Mouse (Mus musculus): ENCODE measurements around the gene Pdia4. TPM values are rescaled to one million over a fixed set of nuclear protein-coding genes. Genes with fewer than 3 reads are reported as not detected.

Pdia4 gene
- polyA plus RNA-seq, 1 experiment from 2014 or later: 376 TPM

DNA sequence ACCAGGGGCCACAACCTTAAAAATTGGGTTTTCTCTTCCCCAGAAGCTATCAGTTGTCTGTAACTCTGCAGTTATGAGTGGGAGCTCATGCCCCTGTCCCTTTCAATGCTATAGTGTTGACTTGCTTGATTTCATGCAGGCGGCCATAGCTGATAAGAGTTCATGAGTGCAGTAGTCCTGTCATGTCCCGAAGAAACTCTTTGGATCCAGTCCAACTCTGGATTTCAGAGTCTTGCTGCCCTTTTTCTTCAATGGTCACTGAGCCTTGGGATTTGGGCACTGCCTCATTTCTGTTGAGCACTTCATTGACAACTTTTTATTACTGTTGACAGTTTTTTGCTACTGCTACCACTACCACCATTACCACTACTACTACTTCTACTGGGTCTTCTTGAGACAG is 24.4 kb upstream of the Pdia4 start:
- ATAC-seq (ENCODE audit: insufficient read depth): no peak
- Histone ChIP-seq H3K4me2 (no peak overlapping the region), H3K4me1 (ENCODE audit: insufficient read depth) (no peaks in the 10 kb centered on the region; the same call in 1 of the 2 replicates), H3K9ac (no peak overlapping the region), H3K9me3 (ENCODE audit: low read depth, low read length) (no peaks in the 10 kb centered on the region), H3K27ac (ENCODE audit: low read depth) (no peak overlapping the region), H3K27me3 (ENCODE audit: insufficient read depth, low read length) (no peaks in the 10 kb centered on the region), H3K36me3 (ENCODE audit: insufficient read depth) (peaks cover 5% of the 10 kb centered on the region; the same call in 1 of the 2 replicates), H3K4me3 (ENCODE audit: low read depth, low read length) (no peak overlapping the region)
- TF ChIP-seq CTCF (IDR thresholded peaks at IDR 0.05; ENCODE audit: low read depth): no peak
- DNase-seq: peak; percentile 7
- 37% methylated on average over 2 of the region's 2 CpGs for WGBS

GRCm38 (mm10) chr6:47835984-47836521 is 22.8 kb upstream of the Pdia4 start:
- Histone ChIP-seq H3K4me1 (ENCODE audit: insufficient read depth) (no peaks in the 10 kb centered on the region; the same call in 1 of the 2 replicates), H3K4me2 (peak overlapping the region; percentile 75), H3K27me3 (ENCODE audit: insufficient read depth, low read length) (no peaks in the 10 kb centered on the region), H3K9me3 (ENCODE audit: low read depth, low read length) (no peaks in the 10 kb centered on the region), H3K9ac (peak overlapping the region; percentile 87), H3K36me3 (ENCODE audit: insufficient read depth) (0 out of 2 replicates have a peak, but pooled peaks cover 5% of the 10 kb centered on the region), H3K4me3 (ENCODE audit: low read depth, low read length) (peak overlapping the region; percentile 90), H3K27ac (ENCODE audit: low read depth) (peak overlapping the region; percentile 94)
- under 1% methylated on average over 49 of the region's 49 CpGs for WGBS
- TF ChIP-seq CTCF (IDR thresholded peaks at IDR 0.05; ENCODE audit: low read depth): no peak
- DNase-seq (peak; percentile 72), ATAC-seq (ENCODE audit: insufficient read depth) (peak; percentile 71)

DNA sequence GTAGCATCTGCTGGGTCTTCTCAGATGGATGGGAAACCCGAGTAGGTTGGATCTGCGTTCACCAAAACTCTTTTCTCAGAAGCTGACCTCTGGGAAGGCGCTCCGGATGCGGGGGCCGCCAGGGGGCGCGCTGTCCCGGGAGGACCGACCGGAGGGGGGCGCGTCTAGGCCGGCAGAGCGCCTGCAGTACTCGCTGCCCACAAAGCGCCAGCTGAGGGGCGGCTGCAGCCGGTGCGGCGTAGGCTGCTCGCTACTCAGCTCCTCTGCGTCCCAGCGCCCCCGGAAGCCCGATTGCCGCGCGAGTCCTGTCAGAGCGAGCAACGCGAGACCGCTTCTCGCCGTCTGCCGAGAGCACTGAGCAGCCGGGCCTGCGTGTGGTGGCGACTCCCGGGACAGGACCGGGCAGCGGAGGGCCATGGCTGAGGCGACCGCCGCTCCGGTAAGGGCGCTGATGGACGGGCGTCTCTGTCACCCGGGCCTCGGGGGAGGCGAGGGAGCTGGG is 22.3 kb upstream of the Pdia4 start, which contains the start of gene Zfp398:
Zfp398 (plus strand) TSS at position 180 of the 502 bp plus-strand sequence.
- DNase-seq (peak; percentile 96), ATAC-seq (ENCODE audit: insufficient read depth) (peak; percentile 97)
- peak within 1 kb of the TSS; percentile 94 for H3K27ac ChIP-seq (ENCODE audit: low read depth)
- no peaks in the 10 kb centered on the region for H3K9me3 ChIP-seq (ENCODE audit: low read depth, low read length)
- peak within 1 kb of the TSS; percentile 90 for H3K4me3 ChIP-seq (ENCODE audit: low read depth, low read length)
- H3K27me3 ChIP-seq (ENCODE audit: insufficient read depth, low read length): no peaks in the 10 kb centered on the region
- H3K4me2 ChIP-seq: peak within 1 kb of the TSS; percentile 75
- peak; percentile 87 for TF ChIP-seq CTCF (IDR thresholded peaks at IDR 0.05; ENCODE audit: low read depth)
- under 1% methylated on average over 52 of the region's 52 CpGs for WGBS
- peak within 1 kb of the TSS; percentile 87 for H3K9ac ChIP-seq
- H3K36me3 ChIP-seq (ENCODE audit: insufficient read depth): 0 out of 2 replicates have a peak, but pooled peaks cover 2% of the 10 kb centered on the region
- H3K4me1 ChIP-seq (ENCODE audit: insufficient read depth): no peaks in the 10 kb centered on the region; the same call in 1 of the 2 replicates

DNA sequence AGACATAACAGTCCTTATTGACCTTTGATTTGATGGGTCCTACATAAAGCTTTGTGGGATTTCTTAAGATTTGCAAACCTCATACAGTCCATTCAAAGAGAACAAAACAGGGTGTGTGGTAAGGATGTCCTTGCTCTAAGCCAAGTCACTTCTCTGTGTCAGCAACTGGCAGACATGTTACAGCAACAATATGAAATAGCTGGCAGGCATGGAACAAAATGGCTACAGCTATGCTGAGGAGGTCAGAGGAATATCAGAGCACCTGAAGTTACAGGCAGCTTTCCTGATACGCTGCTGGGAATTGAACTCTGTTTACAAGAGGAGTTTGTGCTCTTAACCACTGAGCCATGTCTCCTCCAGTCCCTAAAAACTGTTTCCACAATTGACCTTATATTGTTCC is 19.0 kb upstream of the Pdia4 start:
- Histone ChIP-seq H3K27me3 (ENCODE audit: insufficient read depth, low read length) (no peaks in the 10 kb centered on the region), H3K4me3 (ENCODE audit: low read depth, low read length) (no peak overlapping the region), H3K4me1 (ENCODE audit: insufficient read depth) (no peaks in the 10 kb centered on the region), H3K27ac (ENCODE audit: low read depth) (no peak overlapping the region), H3K9ac (no peak overlapping the region), H3K4me2 (no peak overlapping the region), H3K36me3 (ENCODE audit: insufficient read depth) (no peaks in the 10 kb centered on the region), H3K9me3 (ENCODE audit: low read depth, low read length) (no peaks in the 10 kb centered on the region)
- DNase-seq: no peak
- 73% methylated on average over 1 of the region's 1 CpGs for WGBS
- TF ChIP-seq CTCF (IDR thresholded peaks at IDR 0.05; ENCODE audit: low read depth): no peak
- no peak for ATAC-seq (ENCODE audit: insufficient read depth)

DNA sequence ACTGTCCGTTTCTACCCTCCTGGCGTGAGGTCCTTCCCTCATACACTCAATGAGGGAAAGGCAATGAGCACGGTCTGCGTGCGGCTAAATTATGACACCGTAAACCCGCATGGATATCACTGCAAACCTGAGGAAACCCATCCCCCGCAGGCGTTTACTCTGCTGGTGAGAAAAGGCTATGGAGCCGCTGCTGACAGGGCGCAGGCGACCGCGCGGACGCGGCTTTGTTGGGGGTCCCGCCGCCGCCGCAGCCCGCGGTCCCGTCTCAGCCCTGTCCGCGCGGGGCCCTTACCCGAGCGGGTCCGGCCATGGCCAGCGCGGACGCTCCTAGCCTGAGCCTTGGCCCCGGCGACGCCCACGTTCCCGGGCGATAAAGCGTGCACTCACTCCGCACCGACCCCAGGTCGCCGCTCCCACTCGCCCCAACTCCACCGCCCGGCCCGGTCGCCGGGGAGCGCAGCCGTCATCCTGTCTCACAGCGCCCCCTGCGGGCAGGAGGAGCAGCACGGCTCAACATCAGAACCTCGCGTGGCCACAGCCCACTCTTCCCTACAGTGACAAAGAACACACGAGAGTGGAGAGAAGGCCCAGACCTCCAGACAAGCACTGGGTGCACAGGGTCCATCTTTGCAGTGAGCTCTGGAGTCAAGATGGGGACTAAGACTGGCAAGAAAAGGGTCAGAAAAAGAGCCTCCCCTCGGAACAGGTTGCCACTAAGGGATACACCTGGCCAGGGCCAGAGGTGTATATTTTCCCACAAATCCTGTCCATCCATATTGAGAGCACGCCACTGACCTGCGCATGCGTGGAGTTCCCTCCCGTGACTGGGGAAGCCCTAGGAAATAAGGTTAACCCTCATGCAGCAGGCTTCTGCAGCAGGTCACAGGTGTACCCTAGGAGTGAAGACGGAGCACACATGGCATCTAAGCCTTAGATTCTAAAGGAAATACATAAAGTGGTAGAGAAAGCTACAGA is 17.2 kb upstream of the Pdia4 start, which contains the start of gene Zfp786:
Zfp786 (minus strand) TSS at position 764 of the 975 bp plus-strand sequence.
- Histone ChIP-seq H3K9me3 (ENCODE audit: low read depth, low read length) (no peaks in the 10 kb centered on the region), H3K4me1 (ENCODE audit: insufficient read depth) (no peaks in the 10 kb centered on the region), H3K9ac (peak within 1 kb of the TSS; percentile 84), H3K4me3 (ENCODE audit: low read depth, low read length) (peak within 1 kb of the TSS; percentile 85), H3K36me3 (ENCODE audit: insufficient read depth) (no peaks in the 10 kb centered on the region), H3K27me3 (ENCODE audit: insufficient read depth, low read length) (no peaks in the 10 kb centered on the region), H3K27ac (ENCODE audit: low read depth) (peak within 1 kb of the TSS; percentile 75), H3K4me2 (peak within 1 kb of the TSS; percentile 70)
- DNase-seq: peak; percentile 94
- WGBS: 2% methylated on average over 64 of the region's 64 CpGs
- peak; percentile 95 for TF ChIP-seq CTCF (IDR thresholded peaks at IDR 0.05; ENCODE audit: low read depth)
- peak; percentile 93 for ATAC-seq (ENCODE audit: insufficient read depth)

DNA sequence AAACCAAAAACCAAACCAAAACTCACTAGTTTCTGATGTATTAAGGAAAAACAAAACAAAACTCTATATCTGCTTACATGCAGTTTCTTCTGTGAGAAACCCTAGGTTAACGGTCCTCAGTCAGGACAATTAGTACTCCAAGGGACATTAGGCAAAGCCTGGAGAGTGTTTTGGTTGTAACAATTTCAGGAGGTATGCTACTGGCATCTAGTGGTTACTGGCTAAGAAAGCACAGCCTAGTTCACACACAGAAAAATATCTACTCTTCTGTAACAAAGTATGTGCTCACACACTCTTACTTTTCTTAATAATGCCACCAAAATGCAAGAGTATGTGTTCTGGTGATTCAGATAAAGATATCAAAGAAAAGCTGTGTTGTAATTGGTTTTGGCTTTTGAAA is 15.7 kb upstream of the Pdia4 start:
- TF ChIP-seq CTCF (IDR thresholded peaks at IDR 0.05; ENCODE audit: low read depth): peak; percentile 61
- Histone ChIP-seq H3K4me2 (no peak overlapping the region; the same call in 1 of the 2 replicates), H3K4me3 (ENCODE audit: low read depth, low read length) (no peak overlapping the region), H3K4me1 (ENCODE audit: insufficient read depth) (no peaks in the 10 kb centered on the region), H3K9ac (no peak overlapping the region), H3K9me3 (ENCODE audit: low read depth, low read length) (no peaks in the 10 kb centered on the region), H3K27ac (ENCODE audit: low read depth) (no peak overlapping the region), H3K27me3 (ENCODE audit: insufficient read depth, low read length) (no peaks in the 10 kb centered on the region), H3K36me3 (ENCODE audit: insufficient read depth) (peaks cover 12% of the 10 kb centered on the region; the same call in 1 of the 2 replicates)
- peak; percentile 72 for DNase-seq
- no peak for ATAC-seq (ENCODE audit: insufficient read depth)
- WGBS: 33% methylated on average over 1 of the region's 1 CpGs

Measured in lung, embryonic 14.5 days (tissue).